Mouse (Mus musculus) hindbrain, embryonic 12.5 days (tissue): ENCODE measurements around the gene Fbxo8. TPM values are rescaled to one million over a fixed set of nuclear protein-coding genes. Genes with fewer than 3 reads are reported as not detected.

ENCODE experiments used
- ATAC-seq: fragments of 200-750 bp; cut with Nextera tagmentation; 2 replicates; pipeline ENCODE4 v1.8.0; 2017; ENCODE audit warnings: moderate TSS enrichment; ENCODE audit not compliant: low FRiP score
- H3K27ac ChIP-seq: fragments of 300-500 bp; sonication (generic); 2 replicates; pipeline ENCODE4 v1.5.1; 2016; ENCODE audit warnings: mild to moderate bottlenecking
- H3K27me3 ChIP-seq: fragments of 300-500 bp; sonication (generic); 2 replicates; pipeline ENCODE4 v1.6.1; 2016; ENCODE audit warnings: mild to moderate bottlenecking
- H3K36me3 ChIP-seq: fragments of 300-500 bp; sonication (generic); 2 replicates; pipeline ENCODE4 v1.6.1; 2016; ENCODE audit warnings: mild to moderate bottlenecking
- H3K4me1 ChIP-seq: fragments of 300-500 bp; sonication (generic); 2 replicates; pipeline ENCODE4 v1.6.1; 2016
- H3K4me2 ChIP-seq: fragments of 300-500 bp; sonication (generic); replicated peaks from 2 replicates; pipeline ENCODE4 v1.6.1; 2016; ENCODE audit warnings: mild to moderate bottlenecking
- H3K4me3 ChIP-seq: fragments of 300-500 bp; sonication (generic); 2 replicates; pipeline ENCODE4 v1.5.1; 2016; ENCODE audit warnings: mild to moderate bottlenecking
- H3K9ac ChIP-seq: fragments of 300-500 bp; sonication (generic); 2 replicates; pipeline ENCODE4 v1.6.1; 2016; ENCODE audit warnings: mild to moderate bottlenecking, moderate library complexity
- H3K9me3 ChIP-seq: fragments of 300-500 bp; sonication (generic); replicated peaks from 2 replicates; pipeline ENCODE4 v1.6.1; 2016; ENCODE audit warnings: mild to moderate bottlenecking
- WGBS: fragments of 180-500 bp; shearing (Covaris S2); methylation state at CpG from one replicate; pipeline ENCODE4 v1.1.7; 2016; 5-methylcytosine and 5-hydroxymethylcytosine counted together
- polyA plus RNA-seq: library from polyadenylated mRNA; unstranded; fragments of >200 nt; fragmentation: Nextera tagmentation; extraction: Ambion mirVana; gene quantifications from 2 replicates; pipeline ENCODE4 v1.2.1, GENCODE M21; 2016

The Fbxo8 gene
- polyA plus RNA-seq, 1 experiment from 2014 or later, result 31.3 TPM

DNA sequence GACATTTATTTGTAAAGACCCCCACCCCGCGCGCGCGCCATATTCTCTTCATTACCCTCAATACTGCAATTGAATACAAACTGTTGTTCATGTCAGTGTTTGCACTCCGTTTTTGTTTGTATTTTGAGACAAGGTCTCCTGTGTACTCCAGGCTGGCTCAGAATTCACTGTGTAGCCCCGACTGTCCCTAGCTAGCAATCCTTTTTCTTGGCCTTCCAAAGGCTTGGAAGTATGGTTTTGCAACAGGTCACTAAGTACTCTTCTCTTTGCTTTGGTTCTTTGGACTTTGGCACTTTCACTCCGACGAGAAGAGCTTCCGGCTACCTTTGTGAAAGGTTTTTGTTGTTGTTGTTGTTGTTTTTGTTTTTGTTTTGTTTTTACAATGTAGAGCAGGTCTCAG lies 1.2 kb downstream of the Fbxo8 start:
- Histone ChIP-seq H3K9me3 (no peaks in the 10 kb centered on the region), H3K27me3 (no peaks in the 10 kb centered on the region), H3K4me1 (peaks cover 9% of the 10 kb centered on the region), H3K36me3 (no peaks in the 10 kb centered on the region), H3K4me3 (peak overlapping the region; percentile 79), H3K4me2 (peak overlapping the region; percentile 68), H3K9ac (no peak overlapping the region), H3K27ac (no peak overlapping the region)
- no peak for ATAC-seq
- WGBS, result 32% methylated on average over 10 of the region's 10 CpGs

DNA sequence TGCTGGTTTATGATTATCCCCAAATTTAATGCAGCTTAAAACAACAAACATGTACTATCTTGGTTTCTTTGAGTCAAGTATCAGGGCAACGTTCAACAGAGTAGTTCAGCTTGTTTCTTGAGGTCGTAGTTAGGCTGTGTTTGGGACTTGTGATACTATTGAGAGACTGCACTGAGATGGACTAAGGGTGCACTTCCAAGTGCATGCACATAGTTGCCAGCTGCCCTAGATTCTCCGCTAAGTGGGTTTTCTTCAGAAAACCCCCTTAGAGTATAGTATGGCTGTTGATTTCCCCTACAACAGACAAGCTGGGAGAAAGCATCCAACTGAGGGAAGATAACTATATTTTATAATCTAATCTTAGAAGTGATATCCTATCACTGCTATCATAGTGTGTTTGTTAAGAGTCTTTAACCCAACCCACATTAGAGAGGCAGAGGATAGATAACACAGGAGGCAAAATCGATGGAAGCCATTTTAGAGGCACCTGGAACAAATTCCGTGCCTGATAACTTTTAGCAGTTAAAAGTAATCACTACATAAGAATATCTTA lies 1.7 kb downstream of the Fbxo8 start:
- no peaks in the 10 kb centered on the region for H3K27me3 ChIP-seq
- no peak for ATAC-seq
- no peak overlapping the region for H3K27ac ChIP-seq
- H3K9me3 ChIP-seq, result no peaks in the 10 kb centered on the region
- WGBS, result 78% methylated on average over 5 of the region's 5 CpGs
- no peak overlapping the region for H3K4me2 ChIP-seq
- H3K4me3 ChIP-seq, result no peak overlapping the region
- H3K36me3 ChIP-seq, result no peaks in the 10 kb centered on the region
- H3K9ac ChIP-seq, result no peak overlapping the region
- peaks cover 9% of the 10 kb centered on the region for H3K4me1 ChIP-seq

DNA sequence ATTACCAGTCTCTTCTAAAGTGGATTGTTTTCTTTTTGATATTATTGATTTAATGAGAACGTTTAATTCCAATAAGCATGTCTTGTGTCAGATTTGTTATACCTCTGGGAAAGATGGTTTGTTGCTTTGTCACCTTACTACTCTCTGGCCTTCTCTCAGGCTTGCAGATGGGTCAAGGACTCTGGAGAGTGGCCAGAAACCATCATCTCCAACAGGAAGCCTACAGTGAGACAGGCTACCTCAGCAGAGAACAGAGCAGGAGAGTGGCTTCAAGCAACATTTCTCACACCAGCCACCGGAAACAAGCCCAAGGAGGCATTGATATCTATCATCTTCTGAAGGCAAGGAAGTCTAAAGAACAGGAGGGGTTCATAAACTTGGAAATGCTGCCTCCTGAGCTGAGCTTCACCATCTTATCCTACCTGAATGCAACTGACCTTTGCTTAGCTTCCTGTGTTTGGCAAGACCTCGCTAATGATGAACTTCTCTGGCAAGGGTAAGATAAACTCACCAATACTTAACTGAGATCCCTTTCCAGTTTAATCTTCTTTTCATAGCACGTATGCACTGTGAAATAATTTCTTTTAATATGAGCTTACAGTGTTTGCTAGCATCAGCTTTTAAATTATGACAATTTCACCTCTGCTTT lies 13.6 kb downstream of the Fbxo8 start:
- no peaks in the 10 kb centered on the region for H3K9me3 ChIP-seq
- no peak overlapping the region for H3K4me3 ChIP-seq
- no peak overlapping the region for H3K9ac ChIP-seq
- no peak for ATAC-seq
- WGBS, result 80% methylated on average over 4 of the region's 4 CpGs
- no peak overlapping the region for H3K4me2 ChIP-seq
- no peak overlapping the region for H3K27ac ChIP-seq
- H3K36me3 ChIP-seq, result 0 out of 2 replicates have a peak, but pooled peaks cover 7% of the 10 kb centered on the region
- H3K4me1 ChIP-seq, result no peaks in the 10 kb centered on the region
- no peaks in the 10 kb centered on the region for H3K27me3 ChIP-seq

DNA sequence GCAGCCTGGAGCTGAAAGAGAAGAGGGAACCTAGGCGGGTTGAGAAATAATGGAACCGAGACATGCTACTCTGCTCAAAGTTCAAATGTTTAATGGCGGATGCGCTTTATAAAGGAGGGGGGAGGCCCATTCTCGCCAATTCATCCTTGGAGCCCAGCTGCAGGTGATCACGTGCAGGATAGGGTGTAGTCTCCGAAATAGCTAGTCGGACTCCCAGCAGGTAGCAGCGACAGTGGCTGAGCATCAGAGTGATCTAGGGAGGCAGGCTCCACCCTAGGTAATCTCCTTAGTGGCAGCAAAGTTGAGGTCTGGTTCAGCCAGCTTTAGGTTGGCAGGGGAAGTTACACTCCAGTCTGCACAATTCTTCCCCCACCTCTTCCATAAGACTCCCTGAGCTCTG lies 16.0 kb downstream of the Fbxo8 start:
- ATAC-seq, result no peak
- no peaks in the 10 kb centered on the region for H3K27me3 ChIP-seq
- 95% methylated on average over 9 of the region's 9 CpGs for WGBS
- no peak overlapping the region for H3K4me2 ChIP-seq
- 0 out of 2 replicates have a peak, but pooled peaks cover 7% of the 10 kb centered on the region for H3K36me3 ChIP-seq
- H3K4me3 ChIP-seq, result no peak overlapping the region
- no peak overlapping the region for H3K27ac ChIP-seq
- H3K4me1 ChIP-seq, result no peaks in the 10 kb centered on the region
- H3K9ac ChIP-seq, result no peak overlapping the region
- H3K9me3 ChIP-seq, result no peaks in the 10 kb centered on the region

DNA sequence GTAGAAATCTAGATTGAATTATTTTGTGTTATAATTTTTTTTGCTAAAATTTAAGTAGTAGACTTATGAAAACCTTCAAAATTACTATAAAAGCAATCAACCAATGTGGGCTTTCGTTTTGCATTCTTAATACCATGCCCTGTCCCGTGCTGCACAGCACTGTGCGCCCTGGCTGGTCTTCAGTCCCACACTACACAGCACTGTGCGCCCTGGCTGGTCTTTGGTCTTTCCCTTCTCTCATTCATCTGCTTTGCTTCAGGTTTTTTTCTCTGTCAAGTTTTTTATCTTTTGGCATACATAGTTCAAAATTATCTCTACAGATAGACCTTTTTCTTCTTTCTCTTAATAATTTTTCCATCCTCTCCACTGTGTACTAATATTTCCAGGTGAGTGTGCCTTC lies 30.0 kb downstream of the Fbxo8 start:
- WGBS, result 95% methylated on average over 4 of the region's 4 CpGs

DNA sequence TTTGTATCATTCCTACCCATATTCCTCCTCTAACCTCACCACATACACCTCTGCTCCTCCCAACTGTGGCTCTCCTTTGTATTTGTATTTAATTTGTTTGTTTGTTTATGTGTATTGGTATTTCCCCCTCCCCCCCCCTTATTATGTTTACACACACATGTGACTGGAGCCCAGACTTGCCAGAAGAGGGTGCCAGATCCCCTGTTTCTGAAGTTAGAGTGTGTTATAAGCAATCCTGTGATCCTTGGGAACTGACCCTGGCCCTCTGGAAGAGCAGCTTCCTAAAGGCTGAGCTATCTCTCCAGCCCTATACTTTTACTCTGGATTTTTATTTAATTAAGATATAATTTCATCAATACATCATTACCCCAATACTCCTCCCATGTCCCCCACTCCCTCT lies 32.0 kb downstream of the Fbxo8 start:
- no peak for ATAC-seq
- no peaks in the 10 kb centered on the region for H3K27me3 ChIP-seq
- H3K36me3 ChIP-seq, result no peaks in the 10 kb centered on the region
- H3K4me2 ChIP-seq, result no peak overlapping the region
- H3K4me1 ChIP-seq, result no peaks in the 10 kb centered on the region
- no peak overlapping the region for H3K27ac ChIP-seq
- no peak overlapping the region for H3K4me3 ChIP-seq
- H3K9me3 ChIP-seq, result no peaks in the 10 kb centered on the region
- no peak overlapping the region for H3K9ac ChIP-seq

More for the DNA sequence above, 30.0 kb downstream of the Fbxo8 start:
- H3K9me3 ChIP-seq, result no peaks in the 10 kb centered on the region
- no peaks in the 10 kb centered on the region for H3K36me3 ChIP-seq
- no peak overlapping the region for H3K4me2 ChIP-seq
- H3K27me3 ChIP-seq, result no peaks in the 10 kb centered on the region
- no peak for ATAC-seq
- H3K4me3 ChIP-seq, result no peak overlapping the region
- no peak overlapping the region for H3K9ac ChIP-seq
- H3K4me1 ChIP-seq, result no peaks in the 10 kb centered on the region
- H3K27ac ChIP-seq, result no peak overlapping the region

DNA sequence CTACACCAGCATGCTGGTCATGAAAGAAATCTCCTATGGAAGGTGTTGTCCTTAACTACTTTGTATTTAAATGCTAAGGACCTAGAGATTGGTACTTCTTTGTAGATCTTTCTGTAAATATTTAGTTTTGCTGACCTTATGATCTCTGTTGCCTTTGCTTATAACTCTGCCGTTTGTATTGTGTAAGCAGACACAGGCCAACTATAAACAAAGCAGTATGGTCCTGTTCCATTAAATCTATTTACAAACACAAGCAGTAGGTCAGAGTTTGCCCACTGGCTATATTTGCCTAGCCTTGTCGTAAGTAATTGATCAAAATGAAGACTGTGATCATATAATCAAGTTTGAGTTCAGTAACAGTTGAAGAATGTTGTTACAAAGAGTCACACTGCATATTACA lies 38.1 kb downstream of the Fbxo8 start:
- H3K4me1 ChIP-seq, result no peaks in the 10 kb centered on the region
- no peak overlapping the region for H3K9ac ChIP-seq
- no peak overlapping the region for H3K27ac ChIP-seq
- no peak for ATAC-seq
- H3K36me3 ChIP-seq, result peaks cover 7% of the 10 kb centered on the region
- H3K27me3 ChIP-seq, result no peaks in the 10 kb centered on the region
- H3K9me3 ChIP-seq, result no peaks in the 10 kb centered on the region
- H3K4me2 ChIP-seq, result no peak overlapping the region
- no peak overlapping the region for H3K4me3 ChIP-seq
- WGBS, result 87% methylated on average over 2 of the region's 2 CpGs

DNA sequence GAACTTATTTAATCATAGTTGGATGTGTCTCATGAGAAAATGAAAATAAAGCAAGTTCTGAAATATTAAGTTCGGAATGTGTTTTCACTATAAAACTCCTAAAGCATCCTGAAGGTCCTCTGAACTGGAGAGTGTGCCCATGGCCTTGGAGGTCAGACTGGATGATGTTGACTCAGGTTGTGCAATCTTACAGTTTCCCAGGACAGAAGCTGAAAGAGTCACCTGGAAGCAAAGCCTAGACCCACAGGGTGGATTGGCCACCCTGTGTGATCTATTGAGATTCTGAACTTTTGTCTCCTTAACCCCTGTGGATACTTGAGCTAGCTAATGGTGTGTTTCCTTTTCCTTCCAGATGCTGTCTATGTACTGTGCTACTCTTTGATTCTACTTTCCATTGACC lies 40.2 kb downstream of the Fbxo8 start:
- no peak overlapping the region for H3K27ac ChIP-seq
- H3K9me3 ChIP-seq, result no peaks in the 10 kb centered on the region
- H3K4me1 ChIP-seq, result no peaks in the 10 kb centered on the region
- H3K9ac ChIP-seq, result no peak overlapping the region
- H3K4me2 ChIP-seq, result no peak overlapping the region
- H3K36me3 ChIP-seq, result peaks cover 7% of the 10 kb centered on the region
- ATAC-seq, result no peak
- 94% methylated on average over 1 of the region's 1 CpGs for WGBS
- no peak overlapping the region for H3K4me3 ChIP-seq
- H3K27me3 ChIP-seq, result no peaks in the 10 kb centered on the region

DNA sequence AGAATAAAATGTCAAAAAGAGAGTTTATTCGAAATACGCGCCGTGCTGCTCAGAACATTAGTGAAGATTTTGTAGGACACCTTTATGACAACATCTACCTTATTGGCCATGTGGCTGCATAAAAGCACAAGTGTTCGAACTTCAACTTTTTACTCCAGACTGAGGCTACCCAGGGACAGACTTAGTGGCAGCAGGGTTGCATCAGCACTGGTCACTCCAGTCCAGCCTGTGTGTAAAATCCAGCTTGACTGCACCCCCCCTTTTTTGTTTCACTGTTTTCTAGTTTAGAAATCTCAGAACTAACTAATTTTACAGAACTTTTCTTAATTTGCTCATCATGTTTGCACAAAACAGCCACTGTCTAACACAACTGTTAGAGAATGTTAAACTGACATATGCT lies 40.6 kb downstream of the Fbxo8 start:
- 90% methylated on average over 5 of the region's 5 CpGs for WGBS
- Histone ChIP-seq H3K4me1 (no peaks in the 10 kb centered on the region), H3K4me3 (no peak overlapping the region), H3K27ac (no peak overlapping the region), H3K4me2 (no peak overlapping the region), H3K27me3 (no peaks in the 10 kb centered on the region), H3K9me3 (no peaks in the 10 kb centered on the region), H3K9ac (no peak overlapping the region), H3K36me3 (peaks cover 7% of the 10 kb centered on the region)
- ATAC-seq, result no peak

DNA sequence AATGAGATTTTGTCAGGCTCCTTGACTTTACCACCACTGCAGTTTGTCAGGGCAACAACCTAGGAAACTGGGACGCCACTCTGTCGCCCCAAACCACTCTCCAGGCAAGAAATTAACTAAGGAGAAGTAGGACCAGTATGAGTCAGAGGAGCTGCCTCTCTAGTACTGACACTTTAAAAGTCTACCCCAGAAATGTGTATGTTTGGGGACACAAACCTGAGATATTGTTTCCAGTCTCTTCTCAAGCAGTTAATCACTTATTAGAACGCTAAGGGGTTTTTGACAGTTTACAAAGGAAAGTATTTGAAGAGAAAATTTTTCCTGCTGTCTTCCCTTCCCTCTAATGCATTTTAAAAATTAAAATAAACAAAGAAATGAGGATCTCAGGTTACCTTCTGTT lies 55.6 kb downstream of the Fbxo8 start:
- ATAC-seq, result no peak
- Histone ChIP-seq H3K36me3 (no peaks in the 10 kb centered on the region), H3K4me3 (no peak overlapping the region), H3K9me3 (no peaks in the 10 kb centered on the region), H3K4me1 (no peaks in the 10 kb centered on the region), H3K27me3 (no peaks in the 10 kb centered on the region), H3K9ac (no peak overlapping the region), H3K4me2 (no peak overlapping the region), H3K27ac (no peak overlapping the region)
- WGBS, result 42% methylated on average over 3 of the region's 3 CpGs

DNA sequence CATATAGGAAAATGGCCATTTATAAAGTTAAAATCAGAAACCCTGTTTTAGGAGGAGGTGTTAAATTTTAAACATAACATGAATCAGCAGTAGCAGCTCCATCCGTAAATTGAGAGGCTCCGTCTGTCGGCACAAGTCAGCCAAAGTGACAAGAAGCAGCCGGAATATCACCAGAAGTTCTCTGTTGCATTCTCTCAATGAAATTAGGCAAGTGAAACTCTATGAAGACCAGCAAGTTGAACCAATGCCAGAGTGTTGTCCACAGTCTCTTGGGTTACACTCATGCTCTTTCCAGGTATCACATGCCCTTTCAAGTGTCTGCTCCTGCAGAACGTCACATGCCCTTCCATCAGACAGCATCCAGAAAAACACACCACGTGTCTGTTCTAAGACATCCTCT lies 60.8 kb downstream of the Fbxo8 start:
- Histone ChIP-seq H3K27me3 (no peaks in the 10 kb centered on the region), H3K9ac (no peak overlapping the region), H3K4me1 (no peaks in the 10 kb centered on the region), H3K4me2 (no peak overlapping the region), H3K4me3 (no peak overlapping the region), H3K27ac (no peak overlapping the region), H3K9me3 (no peaks in the 10 kb centered on the region), H3K36me3 (no peaks in the 10 kb centered on the region)
- 89% methylated on average over 6 of the region's 6 CpGs for WGBS
- ATAC-seq, result no peak

DNA sequence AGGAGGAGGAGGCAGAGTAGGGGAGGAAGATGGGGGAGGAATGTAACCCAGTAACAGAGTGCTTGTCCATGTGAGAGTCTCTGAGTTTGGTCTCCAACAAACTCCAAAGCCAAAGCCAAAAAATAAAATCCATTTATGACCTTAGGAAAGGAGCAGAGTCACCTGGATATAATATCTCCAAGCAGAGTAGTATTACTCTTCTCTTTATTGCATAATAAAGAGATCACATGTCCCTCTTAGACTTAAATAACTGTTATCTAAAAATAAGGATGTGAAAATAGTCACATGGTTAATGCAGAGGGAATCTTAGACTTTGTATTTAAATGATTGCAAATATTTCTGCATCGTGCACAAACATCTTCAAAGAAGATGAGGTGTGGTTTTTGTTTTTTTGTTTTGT lies 63.3 kb downstream of the Fbxo8 start:
- 96% methylated on average over 1 of the region's 1 CpGs for WGBS
- Histone ChIP-seq H3K4me2 (no peak overlapping the region), H3K9me3 (no peaks in the 10 kb centered on the region), H3K4me1 (0 out of 2 replicates have a peak, but pooled peaks cover under 1% of the 10 kb centered on the region), H3K27ac (no peak overlapping the region), H3K9ac (no peak overlapping the region), H3K27me3 (peaks cover 5% of the 10 kb centered on the region), H3K36me3 (no peaks in the 10 kb centered on the region), H3K4me3 (no peak overlapping the region)
- no peak for ATAC-seq

DNA sequence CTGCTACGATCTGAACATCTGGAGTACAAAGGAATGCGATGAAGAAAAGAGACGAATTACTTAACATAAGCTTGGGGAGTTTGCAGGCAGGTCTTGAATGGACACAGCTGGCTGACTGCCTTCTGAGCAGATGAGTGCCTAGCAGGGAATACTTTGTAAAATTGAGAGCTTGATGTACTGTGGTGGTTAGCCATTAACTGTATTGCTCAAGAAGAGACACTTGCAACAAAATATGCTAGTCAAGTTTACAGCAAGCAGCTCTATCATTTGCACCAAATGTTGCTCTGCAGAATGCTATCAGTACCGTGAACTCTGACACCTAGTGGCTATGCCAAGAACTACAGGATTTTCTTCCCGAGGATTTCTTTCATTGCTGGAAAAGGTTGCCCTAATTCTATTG lies 64.1 kb downstream of the Fbxo8 start:
- 8% methylated on average over 5 of the region's 5 CpGs for WGBS
- no peaks in the 10 kb centered on the region for H3K9me3 ChIP-seq
- H3K27ac ChIP-seq, result no peak overlapping the region
- H3K4me2 ChIP-seq, result no peak overlapping the region
- no peak overlapping the region for H3K9ac ChIP-seq
- peaks cover 13% of the 10 kb centered on the region for H3K27me3 ChIP-seq
- ATAC-seq, result peak; percentile 27; the same call in 1 of the 2 replicates
- H3K36me3 ChIP-seq, result no peaks in the 10 kb centered on the region
- peaks cover 6% of the 10 kb centered on the region for H3K4me1 ChIP-seq
- H3K4me3 ChIP-seq, result no peak overlapping the region
